Mouse (Mus musculus) thymus, adult 2 months (tissue): ENCODE measurements around the gene Bhlhe23.

Source experiments
- CTCF ChIP-seq: fragments of 200-500 bp; IDR thresholded peaks from 2 replicates; pipeline ENCODE4 v1.5.1; 2012; ENCODE audit warnings: mild to moderate bottlenecking, control low read depth, low read length, moderate library complexity, borderline replicate concordance; ENCODE audit not compliant: control insufficient read depth, poor library complexity, insufficient read depth; ENCODE audit errors: extremely low read depth
- POLR2A ChIP-seq: fragments of 200-500 bp; IDR thresholded peaks from 2 replicates; pipeline ENCODE4 v1.6.1; 2012; ENCODE audit warnings: mild to moderate bottlenecking, low read length, control low read depth, moderate library complexity; ENCODE audit not compliant: control insufficient read depth, poor library complexity, insufficient read depth; ENCODE audit errors: extremely low read depth

DNA sequence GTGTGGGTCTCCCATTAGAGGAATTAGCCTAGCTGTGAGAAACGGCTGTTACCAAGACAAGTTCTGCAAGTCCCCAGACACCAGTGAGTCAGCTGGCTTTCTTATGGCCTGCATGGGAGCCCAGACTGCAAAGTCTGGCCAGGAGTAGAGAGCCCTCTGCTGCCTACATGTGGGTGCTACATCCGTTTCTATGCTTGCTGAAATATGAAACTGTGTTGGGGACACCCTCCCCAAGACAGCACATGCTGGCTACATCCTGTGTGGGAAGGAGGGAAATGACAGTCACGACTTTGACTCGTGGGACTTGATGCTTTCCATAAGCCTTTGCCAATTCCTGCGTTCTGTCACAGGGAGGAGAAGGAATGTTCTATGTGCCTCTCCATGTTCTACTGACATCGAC lies 45.8 kb upstream of the Bhlhe23 start:
- no peak for TF ChIP-seq CTCF
- TF ChIP-seq POLR2A: no peak
